Mouse (Mus musculus): Measurements from ENCODE around the gene Gimap1. TPM values are rescaled to one million over a fixed set of nuclear protein-coding genes. Genes with fewer than 3 reads are reported as not detected.

The Gimap1 gene
- total and polyA plus RNA-seq, 3 experiments, result 54.5 to 144 (median 91.8) TPM

- TF ChIP-seq ETS1 (conservative IDR thresholded peaks at IDR 0.05; ENCODE audit: low read depth, low read length), result peak; percentile 98
- peak; percentile 100 for TF ChIP-seq IRF4 (IDR thresholded peaks at IDR 0.05; ENCODE audit: low read depth, low read length)
- peak; percentile 95 for TF ChIP-seq ZMIZ1 (IDR thresholded peaks at IDR 0.05; ENCODE audit: low read depth, low read length)
- peak; percentile 100 for TF ChIP-seq EP300 (IDR thresholded peaks at IDR 0.05; ENCODE audit: low read length)
- no peak; the same call in 1 of the 2 replicates for TF ChIP-seq RAD21 (IDR thresholded peaks at IDR 0.05; ENCODE audit: low read depth, low read length)
- peak; percentile 84 for TF ChIP-seq NELFE (IDR thresholded peaks at IDR 0.05; ENCODE audit: low read depth, low read length)
These were observed 8.5 kb downstream of the Gimap1 start (continued) for GRCm38 (mm10) chr6:48747091-48747966.

- H3K4me2 ChIP-seq (ENCODE audit: insufficient read depth, low read depth, poor library complexity, severe bottlenecking), result no peak overlapping the region
- H3K27me3 ChIP-seq (replicated peaks), result no peaks in the 10 kb centered on the region
- no peak overlapping the region for H3K4me3 ChIP-seq (replicated peaks in 1 of 3; ENCODE audit: low read depth in 2 of 3, low read length in 2 of 3, poor library complexity in 1 of 3)
- H3K9me3 ChIP-seq (replicated peaks; ENCODE audit: low read length), result no peaks in the 10 kb centered on the region
- in situ Hi-C loops (cut with MboI; ENCODE audit: low pct_ligation_motif_present, low pct_unique_long_range_greater_than_20kb, low sequenced_read_pairs) (no loop called here), dilution Hi-C loops (cut with MboI; ENCODE audit: extremely low pct_ligation_motif_present, extremely low pct_unique_long_range_greater_than_20kb, low sequenced_read_pairs) (loop anchor here (25.0 kb wide), 1 partner anchor 126 kb away; the partner anchor contains the start of genes AI854703 and Gimap8)
- TF ChIP-seq TBP (conservative IDR thresholded peaks at IDR 0.05; ENCODE audit: low read depth, low read length) (no peak), POLR2AphosphoS2 (IDR thresholded peaks at IDR 0.05; ENCODE audit: low read depth, low read length) (no peak), E2F4 (IDR thresholded peaks at IDR 0.05; ENCODE audit: insufficient replicate concordance, low read depth, low read length) (no peak), KAT2A (IDR thresholded peaks at IDR 0.05; ENCODE audit: insufficient replicate concordance, low read length) (no peak), HCFC1 (IDR thresholded peaks at IDR 0.05; ENCODE audit: low read depth, low read length) (no peak), CHD2 (IDR thresholded peaks at IDR 0.05; ENCODE audit: low read length) (no peak), SMC3 (IDR thresholded peaks at IDR 0.05; ENCODE audit: low read depth, low read length) (no peak), CHD1 (IDR thresholded peaks at IDR 0.05; ENCODE audit: low read depth, low read length) (no peak), MAX (IDR thresholded peaks at IDR 0.05; ENCODE audit: low read length) (no peak), ZMIZ1 (IDR thresholded peaks at IDR 0.05; ENCODE audit: low read depth, low read length) (no peak), CTCF (conservative IDR thresholded peaks at IDR 0.05 in 1 of 2, IDR thresholded peaks at IDR 0.05 in 1 of 2; ENCODE audit: low read depth in 2 of 2, low read length in 2 of 2) (no peak), GABPA (IDR thresholded peaks at IDR 0.05; ENCODE audit: insufficient replicate concordance, low read depth, low read length) (no peak), NELFE (IDR thresholded peaks at IDR 0.05; ENCODE audit: low read depth, low read length) (no peak), NRF1 (IDR thresholded peaks at IDR 0.05; ENCODE audit: low read depth, low read length) (no peak), ZC3H11A (IDR thresholded peaks at IDR 0.05; ENCODE audit: low read depth, low read length) (no peak), RAD21 (IDR thresholded peaks at IDR 0.05; ENCODE audit: low read depth, low read length) (no peak), ZNF384 (IDR thresholded peaks at IDR 0.05; ENCODE audit: low read depth, low read length) (no peak), MEF2A (IDR thresholded peaks at IDR 0.05; ENCODE audit: borderline replicate concordance, low read depth, low read length) (no peak), ETS1 (conservative IDR thresholded peaks at IDR 0.05; ENCODE audit: low read depth, low read length) (no peak), RCOR1 (conservative IDR thresholded peaks at IDR 0.05; ENCODE audit: low read depth, low read length) (no peak)
- DNase-seq (ENCODE audit: extremely low read depth), result no peak
- peaks cover 2% of the 10 kb centered on the region; the same call in 1 of the 2 replicates for H3K79me2 ChIP-seq (replicated peaks; ENCODE audit: control insufficient read depth, extremely low read depth, insufficient read depth, poor library complexity, severe bottlenecking)
- no peak overlapping the region for H3K9ac ChIP-seq (ENCODE audit: insufficient read depth, low read depth)
- H3K36me3 ChIP-seq (replicated peaks in 1 of 2; ENCODE audit: control insufficient read depth in 1 of 2, insufficient read depth in 1 of 2, low read length in 1 of 2), result peaks cover 25 to 28% of the 10 kb centered on the region in 2 experiments
- peaks cover 6 to 12% of the 10 kb centered on the region in 2 experiments for H3K4me1 ChIP-seq (ENCODE audit: control insufficient read depth in 1 of 2, insufficient read depth in 2 of 2)
- no peak overlapping the region for H3K27ac ChIP-seq (ENCODE audit: insufficient read depth, low read depth)
These were observed 24.9 kb downstream of the Gimap1 start for GRCm38 (mm10) chr6:48763567-48764270.

Data from CH12.LX (cell line).